Mouse (Mus musculus) kidney, adult 11 months (tissue): ENCODE results near the gene Relb.

ENCODE experiments used
- DNase-seq: peaks from one replicate; pipeline ENCODE4 v3.0.0; 2022

Relb gene

GRCm38 (mm10) chr7:19629361-19629734 lies at the start of gene Relb:
Gene Relb (minus strand): TSS chr7:19629438.
- DNase-seq: peak; percentile 83

DNA sequence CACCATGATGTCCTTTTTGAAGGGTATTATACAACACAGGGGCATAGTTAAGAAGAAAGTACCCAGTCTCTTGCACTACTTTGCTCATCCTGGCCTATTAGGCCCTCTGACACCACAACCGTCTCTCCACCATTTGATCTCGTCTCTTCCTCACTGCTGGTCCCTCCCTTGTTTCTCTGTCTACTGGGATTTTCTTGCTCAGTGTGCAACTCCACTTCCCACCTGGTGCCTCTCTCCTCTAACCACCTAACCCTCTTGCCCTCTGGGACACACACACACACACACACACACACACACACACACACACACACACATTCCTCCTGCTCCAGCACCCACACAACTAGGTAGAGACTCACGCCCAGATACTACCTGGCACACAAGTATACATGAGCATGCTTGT lies 49.7 kb upstream of the Relb start:
- DNase-seq: no peak

DNA sequence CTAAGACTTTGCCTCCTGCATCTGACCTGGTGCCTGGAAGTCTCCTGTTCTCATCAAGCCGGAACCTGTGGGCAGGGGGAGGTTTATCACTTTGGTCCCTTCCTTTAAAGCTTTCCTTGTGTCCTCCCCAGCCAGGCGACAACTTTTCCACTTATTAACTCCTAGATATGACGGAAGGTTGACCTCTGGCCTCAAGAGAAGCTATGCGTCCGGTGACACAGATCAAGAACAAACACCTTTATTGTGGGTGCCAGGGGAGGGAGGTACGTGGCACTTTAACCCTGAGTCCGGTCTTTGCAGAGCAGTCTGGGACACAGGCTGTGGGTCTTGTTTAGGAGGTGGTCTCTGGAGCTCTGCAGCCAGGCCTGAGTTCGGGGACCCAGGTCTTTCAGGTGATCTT lies 48.6 kb upstream of the Relb start, which contains the start of gene Apoc2:
TSS of gene Apoc2 (minus strand) at position 70 of the 400 bp plus-strand sequence.
- DNase-seq: no peak

DNA sequence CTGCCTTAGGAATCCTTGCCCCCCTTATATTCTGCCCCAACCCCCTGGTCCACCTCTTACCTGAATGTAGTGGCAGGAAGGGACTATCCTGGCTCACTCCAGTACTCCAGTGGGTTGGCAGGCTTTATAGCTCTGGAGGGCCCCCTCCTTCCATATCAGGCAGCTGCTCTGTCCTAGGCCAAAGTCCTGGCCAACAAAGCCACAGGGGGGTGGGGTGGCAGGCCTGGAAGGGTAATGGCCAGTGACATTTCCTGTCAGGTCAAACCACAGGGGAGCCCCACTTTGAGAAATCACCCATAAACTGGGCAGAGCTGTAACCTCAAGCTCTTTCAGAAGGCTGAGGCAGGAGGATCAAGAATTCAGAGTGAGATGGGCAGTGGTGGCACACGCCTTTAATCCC lies 47.4 kb upstream of the Relb start:
- no peak for DNase-seq

- DNase-seq: no peak
Observed at GRCm38 (mm10) chr7:19675824-19676223, 46.6 kb upstream of the Relb start.

DNA sequence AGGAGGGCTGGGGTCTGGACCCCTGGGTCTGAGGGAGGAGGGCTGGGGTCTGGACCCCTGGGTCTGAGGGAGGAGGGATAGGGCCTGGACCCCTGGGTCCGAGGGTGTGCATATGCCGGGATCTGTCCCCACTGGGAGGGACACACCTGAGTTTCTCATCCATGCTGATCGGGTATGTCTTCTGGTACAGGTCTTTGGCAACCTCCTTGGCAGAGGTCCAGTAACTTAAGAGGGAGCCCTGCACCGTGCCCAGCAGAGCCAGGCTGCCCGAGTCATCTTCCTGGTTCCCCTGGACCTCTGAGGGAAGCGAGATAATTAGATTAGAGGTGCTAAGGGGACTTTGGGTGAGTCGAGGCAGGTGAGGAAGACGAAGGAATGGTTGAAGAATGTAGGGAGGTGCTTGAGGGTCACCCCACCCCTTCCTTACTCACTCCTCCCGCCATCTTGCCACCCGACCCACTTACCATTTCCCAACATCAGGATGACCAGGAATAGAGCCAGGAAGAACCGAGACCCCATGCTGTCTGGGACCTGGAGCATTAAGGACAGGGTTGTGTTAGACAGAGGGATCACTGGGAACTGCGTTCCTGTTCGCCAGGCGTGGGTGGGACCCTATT lies 44.0 kb upstream of the Relb start:
- no peak for DNase-seq

GRCm38 (mm10) chr7:19671511-19671910 lies 42.3 kb upstream of the Relb start:
- DNase-seq: no peak

DNA sequence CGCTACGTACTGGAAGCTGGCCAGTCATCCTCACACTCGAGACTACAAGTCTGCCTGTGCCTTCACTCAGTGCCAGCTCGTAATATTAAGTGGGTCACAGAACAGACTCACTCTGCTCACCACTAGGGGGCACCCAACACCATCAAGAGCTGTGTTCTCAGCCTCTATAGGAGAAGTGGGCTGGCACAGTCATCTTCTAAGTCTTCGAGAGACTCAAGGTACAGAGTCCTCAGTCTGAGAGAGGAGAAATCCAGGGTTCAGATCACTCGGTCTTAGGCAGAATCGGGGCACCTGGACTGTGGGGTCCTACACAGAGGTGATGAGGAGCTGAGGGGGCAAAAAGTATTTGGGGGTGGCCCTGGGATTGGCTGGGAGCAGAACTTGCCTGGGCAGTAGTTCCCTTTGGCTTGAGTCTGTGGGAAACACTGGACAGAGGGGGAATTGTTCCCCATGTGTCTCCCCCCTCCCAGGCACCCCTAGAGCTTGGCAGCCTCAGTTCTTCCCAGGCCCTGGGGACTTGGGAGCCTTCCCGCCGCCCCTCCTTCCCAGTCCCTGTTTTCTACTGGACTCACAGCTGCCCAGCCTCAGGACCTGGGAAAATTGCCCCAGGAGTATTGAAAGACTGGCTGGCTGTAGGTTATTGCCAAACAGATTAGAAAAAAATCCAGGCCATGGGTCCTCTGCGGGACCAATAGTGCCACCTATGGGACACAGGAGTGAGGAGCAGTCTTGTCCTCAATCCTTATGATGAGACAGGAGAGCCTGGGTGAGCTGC lies 39.9 kb upstream of the Relb start:
- DNase-seq: peak; percentile 92

- DNase-seq: no peak
Observed at GRCm38 (mm10) chr7:19667434-19667833, 38.2 kb upstream of the Relb start.

- DNase-seq: no peak
Observed at GRCm38 (mm10) chr7:19666750-19667149, 37.5 kb upstream of the Relb start.

DNA sequence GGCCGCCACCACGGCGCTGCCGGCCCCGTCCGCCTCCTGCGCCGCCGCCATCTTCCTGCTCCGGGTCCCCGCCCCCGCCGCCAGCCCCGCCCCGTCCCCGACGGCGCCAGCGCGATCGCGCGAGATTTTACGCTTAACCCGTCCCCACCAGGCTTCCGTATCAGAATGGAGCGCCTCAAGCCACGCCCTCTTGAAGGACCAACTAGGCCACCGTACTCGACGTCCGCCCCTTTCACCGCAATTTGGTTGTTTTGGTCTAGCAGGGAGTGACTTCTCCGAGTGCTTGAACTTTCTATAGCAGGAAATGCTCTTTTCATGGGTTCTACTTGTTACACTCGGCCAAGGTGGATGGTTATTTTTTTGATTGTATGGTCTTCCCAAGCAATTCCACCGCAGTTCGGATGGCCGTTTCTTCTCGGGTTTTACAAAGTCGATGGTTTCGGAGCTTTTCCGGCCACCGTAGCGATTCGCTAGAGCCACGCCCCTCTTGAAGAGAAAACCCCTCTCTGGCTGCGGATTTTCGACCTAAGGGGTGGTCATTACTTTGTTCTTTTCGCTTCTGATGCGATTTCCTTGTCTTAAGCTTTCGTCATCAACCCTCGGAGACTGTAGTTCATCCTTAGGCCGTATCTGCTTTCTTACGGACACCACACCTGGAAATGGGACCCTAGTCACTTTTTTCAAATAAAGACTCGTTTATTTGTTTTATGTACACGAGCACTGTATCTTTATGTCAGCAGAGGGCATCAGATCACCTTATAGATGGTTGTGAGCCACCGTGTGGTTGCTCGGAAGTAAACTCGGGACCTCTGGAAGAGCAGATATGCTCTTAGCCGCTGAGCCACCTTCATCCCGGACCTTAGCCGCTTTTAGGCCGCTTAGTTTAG lies 36.0 kb upstream of the Relb start, which contains the start of gene Clptm1:
TSS of gene Clptm1 (minus strand) at position 79 of the 887 bp plus-strand sequence.
- peak; percentile 96 for DNase-seq

- DNase-seq: no peak
Observed at GRCm38 (mm10) chr7:19664455-19664954, 35.3 kb upstream of the Relb start.

- peak; percentile 20 for DNase-seq
Observed at GRCm38 (mm10) chr7:19663940-19664339, 34.7 kb upstream of the Relb start.

DNA sequence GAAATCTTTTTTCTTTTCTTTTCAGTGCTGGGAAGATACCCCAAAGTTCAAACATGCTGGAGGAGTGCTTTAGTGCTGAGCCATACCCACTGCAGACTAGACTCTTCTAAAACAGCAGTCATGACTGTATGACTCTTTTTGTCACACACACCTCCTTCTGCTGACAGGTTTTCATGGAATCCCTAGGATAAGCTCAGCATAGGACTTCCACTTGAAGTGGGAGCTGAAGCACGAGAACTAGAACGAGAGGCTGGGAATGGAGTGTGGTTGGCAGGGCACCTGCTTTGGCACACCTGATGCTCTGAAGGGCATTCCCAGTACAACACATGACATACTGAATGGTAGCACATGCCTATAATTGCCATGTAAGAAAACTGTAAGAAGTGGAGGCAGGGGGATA lies 23.4 kb upstream of the Relb start:
- DNase-seq: no peak

DNA sequence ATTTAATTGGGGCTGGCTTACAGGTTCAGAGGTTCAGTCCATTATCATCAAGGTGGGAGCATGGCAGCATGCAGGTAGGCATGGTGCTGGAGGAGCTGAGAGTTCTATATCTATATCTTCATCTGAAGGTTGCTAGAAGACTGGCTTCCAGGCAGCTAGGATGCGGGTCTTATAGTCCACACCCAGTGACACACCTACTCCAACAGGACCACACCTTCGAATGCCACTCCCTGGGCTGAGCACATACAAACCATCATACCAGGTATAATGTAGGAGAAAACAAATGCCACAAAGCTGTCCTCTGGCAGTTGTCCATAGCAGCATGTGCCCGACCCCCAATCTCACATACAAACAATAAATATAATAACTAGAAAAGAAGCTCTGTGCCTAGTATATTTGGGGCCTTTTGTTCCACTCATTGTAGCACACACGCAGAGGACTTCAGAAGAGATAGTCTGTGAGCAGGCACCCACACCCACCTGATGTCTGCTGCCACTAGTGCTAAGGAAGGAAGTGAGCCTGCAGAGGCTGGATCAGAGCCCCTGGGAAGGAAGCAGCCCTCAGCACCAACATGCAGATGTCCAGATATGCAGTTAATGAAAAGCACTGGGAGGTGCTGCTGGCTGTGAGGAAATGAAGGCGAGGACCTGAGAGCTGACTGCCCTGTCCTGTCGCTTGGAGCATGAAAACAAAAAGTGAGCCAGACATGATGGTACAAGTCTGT lies 22.0 kb upstream of the Relb start:
- peak; percentile 24 for DNase-seq

DNA sequence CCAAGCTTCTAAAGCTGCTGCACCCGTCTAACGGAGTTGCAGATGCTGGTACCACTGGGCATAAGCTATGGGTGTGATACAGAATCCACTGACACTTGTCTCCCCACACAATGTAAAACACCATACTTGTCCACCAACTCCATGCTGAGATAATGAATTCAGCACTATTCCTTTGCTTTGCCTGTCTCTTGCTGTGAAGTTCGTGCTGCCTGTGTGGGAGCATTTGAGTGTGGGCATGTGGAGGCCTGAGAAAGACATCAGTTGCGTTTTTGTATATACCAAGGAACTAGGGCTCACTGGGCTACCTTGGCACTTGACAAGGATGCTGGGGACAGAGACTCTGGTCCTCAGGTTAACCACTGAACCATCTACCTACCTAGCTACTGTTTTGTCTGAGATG lies 12.0 kb upstream of the Relb start:
- DNase-seq: no peak

DNA sequence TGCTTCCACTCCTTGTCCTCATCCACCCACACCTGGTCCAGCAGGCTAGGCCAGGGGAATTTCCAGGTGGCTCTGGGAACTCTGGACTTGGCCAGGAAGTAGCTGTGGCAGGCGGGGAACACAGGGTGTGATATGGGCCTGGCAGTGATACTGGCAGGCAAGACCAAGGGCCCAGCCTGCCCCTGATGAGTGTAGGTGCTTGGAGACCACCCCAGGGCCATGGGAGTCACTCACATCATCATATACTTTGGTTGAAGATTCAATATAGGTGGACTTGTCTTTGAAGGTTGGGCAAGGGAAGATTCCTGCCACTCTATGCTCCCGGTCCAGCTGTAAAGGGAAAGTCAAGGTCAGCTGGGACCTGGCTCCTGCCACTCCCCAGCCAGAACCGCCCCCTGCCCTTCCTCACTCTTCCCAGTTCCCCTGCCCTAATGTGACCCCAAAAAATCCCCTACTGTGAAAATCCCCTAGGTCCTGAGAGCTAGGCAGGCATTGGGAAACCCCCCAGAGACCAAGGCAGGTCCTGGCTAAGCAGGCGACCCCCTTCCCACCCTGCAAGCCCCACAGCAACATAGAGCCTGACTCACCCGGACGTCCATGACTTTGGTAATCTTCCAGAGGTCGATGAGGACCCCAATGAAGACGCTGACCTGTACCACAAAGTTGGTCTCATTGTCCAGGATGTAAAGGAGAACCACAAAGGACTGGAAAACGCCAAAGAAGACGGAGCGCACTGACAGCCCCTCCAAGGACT lies 6.0 kb upstream of the Relb start:
- no peak for DNase-seq

DNA sequence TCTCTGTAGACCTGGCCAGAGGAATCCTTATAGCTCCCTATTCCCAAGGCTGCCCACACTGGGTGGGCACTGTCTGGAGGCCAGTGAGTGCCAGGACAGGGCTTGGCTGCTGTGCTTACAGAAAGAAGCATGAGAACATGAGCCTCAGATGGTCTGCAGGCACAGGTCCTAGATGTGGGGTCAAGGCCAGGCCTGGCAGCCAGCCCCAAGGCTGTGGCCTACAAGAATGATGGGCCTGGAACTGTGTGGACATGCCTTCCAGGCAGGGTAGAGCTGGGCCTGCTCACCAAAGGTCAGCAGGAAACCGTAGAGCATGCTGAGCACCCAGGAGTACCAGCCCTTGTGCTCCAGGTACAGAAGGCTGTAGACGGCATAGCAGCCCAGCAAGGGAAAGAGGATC lies 5.4 kb upstream of the Relb start:
- DNase-seq: no peak

- DNase-seq: no peak
Observed at GRCm38 (mm10) chr7:19633855-19634254, 4.6 kb upstream of the Relb start.

DNA sequence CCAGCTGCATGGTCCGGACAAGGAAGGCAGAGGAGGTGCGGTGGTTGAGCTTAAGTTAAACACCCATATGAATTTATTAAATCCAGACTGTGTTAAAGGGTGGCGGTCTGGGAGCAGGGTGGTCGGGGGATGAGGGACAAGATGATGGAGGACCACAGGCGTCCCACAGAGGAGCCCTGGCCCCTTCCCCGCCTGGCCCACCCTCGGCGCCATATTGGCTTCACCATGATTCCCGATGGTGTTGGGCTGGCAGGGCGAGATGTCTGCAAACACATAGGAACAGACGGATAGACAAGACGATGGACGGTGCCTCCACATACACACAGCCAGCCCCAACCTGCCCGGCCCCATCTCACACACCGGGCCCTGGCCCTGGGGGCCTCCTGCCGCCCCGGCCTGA lies 4.0 kb upstream of the Relb start:
- DNase-seq: no peak

GRCm38 (mm10) chr7:19632720-19633119 lies 3.5 kb upstream of the Relb start:
- no peak for DNase-seq

DNA sequence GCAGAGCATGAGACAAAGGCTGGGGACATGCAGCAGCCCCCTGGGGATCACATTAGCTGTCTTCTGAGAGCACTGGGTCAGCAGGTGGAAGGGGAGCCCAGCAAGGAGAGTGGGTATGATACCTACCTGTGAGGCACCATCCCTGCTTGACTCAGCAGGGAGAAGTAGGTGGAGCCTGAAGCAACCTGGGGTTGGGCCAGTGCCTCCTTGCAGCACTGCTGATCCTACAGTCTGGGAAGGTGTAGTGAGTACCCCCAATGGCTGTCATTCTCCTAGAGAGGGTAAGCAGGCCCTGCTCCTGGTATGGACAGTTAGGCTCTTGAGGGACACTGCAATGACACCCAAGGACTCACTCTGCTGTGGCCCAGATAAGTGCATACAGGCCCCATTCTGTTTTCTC lies 3.0 kb upstream of the Relb start:
- DNase-seq: no peak
